Mouse (Mus musculus): ENCODE measurements around the gene Prkcd. TPM values are rescaled to one million over a fixed set of nuclear protein-coding genes. Genes with fewer than 3 reads are reported as not detected.

The Prkcd gene
- polyA plus RNA-seq, 1 experiment: 0.41 TPM

- Histone ChIP-seq H3K27me3 (ENCODE audit: control insufficient read depth) (peaks cover 16% of the 10 kb centered on the region), H3K9me3 (ENCODE audit: control insufficient read depth, low read length) (no peaks in the 10 kb centered on the region), H3K36me3 (ENCODE audit: control insufficient read depth) (no peaks in the 10 kb centered on the region), H3K4me3 (replicated peaks) (peak overlapping the region; percentile 75), H3K4me1 (ENCODE audit: control insufficient read depth) (peaks cover 35% of the 10 kb centered on the region)
- no peak for TF ChIP-seq GATA1 (IDR thresholded peaks at IDR 0.05; ENCODE audit: low read length)
- no peak for TF ChIP-seq TAL1 (IDR thresholded peaks at IDR 0.05; ENCODE audit: low read length)
These were observed 1.0 kb upstream of the Prkcd start for GRCm38 (mm10) chr14:30626756-30627742.

GRCm38 (mm10) chr14:30625131-30625807, 741 bp downstream of the Prkcd start:
- TF ChIP-seq GATA1 (IDR thresholded peaks at IDR 0.05; ENCODE audit: low read length) (no peak), TAL1 (IDR thresholded peaks at IDR 0.05; ENCODE audit: low read length) (no peak)
- H3K9me3 ChIP-seq (ENCODE audit: control insufficient read depth, low read length): no peaks in the 10 kb centered on the region
- peaks cover 35% of the 10 kb centered on the region for H3K4me1 ChIP-seq (ENCODE audit: control insufficient read depth)
- peaks cover 16% of the 10 kb centered on the region for H3K27me3 ChIP-seq (ENCODE audit: control insufficient read depth)
- peak overlapping the region; percentile 75 for H3K4me3 ChIP-seq (replicated peaks)
- peaks cover 2% of the 10 kb centered on the region; the same call in 1 of the 2 replicates for H3K36me3 ChIP-seq (ENCODE audit: control insufficient read depth)

DNA sequence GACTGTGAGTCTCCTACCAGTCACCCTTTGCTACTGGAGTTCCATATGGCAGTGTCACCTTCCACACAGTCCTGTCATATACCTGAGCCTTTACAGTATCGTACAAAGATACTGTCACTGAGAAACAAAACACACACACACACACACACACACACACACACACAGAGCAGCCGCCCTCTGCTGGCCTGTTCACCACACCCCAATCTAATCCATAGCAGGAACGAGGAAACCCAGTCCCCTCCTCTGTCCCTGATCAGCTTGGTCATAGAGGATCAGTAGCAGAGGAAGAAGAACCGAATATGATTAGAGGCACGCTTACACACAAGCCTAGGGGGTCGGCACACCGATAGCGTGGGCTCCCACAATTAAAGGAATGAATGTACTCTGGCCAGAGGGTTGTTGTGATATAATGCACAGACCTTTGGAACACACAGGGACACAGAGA, 1.7 kb downstream of the Prkcd start:
- TF ChIP-seq GATA1 (IDR thresholded peaks at IDR 0.05; ENCODE audit: low read length) (no peak), TAL1 (IDR thresholded peaks at IDR 0.05; ENCODE audit: low read length) (no peak)
- Histone ChIP-seq H3K4me1 (ENCODE audit: control insufficient read depth) (peaks cover 35% of the 10 kb centered on the region), H3K27me3 (ENCODE audit: control insufficient read depth) (peaks cover 13% of the 10 kb centered on the region), H3K36me3 (ENCODE audit: control insufficient read depth) (peaks cover 2% of the 10 kb centered on the region; the same call in 1 of the 2 replicates), H3K4me3 (replicated peaks) (peak overlapping the region; percentile 75), H3K9me3 (ENCODE audit: control insufficient read depth, low read length) (no peaks in the 10 kb centered on the region)

GRCm38 (mm10) chr14:30622556-30622955, 3.5 kb downstream of the Prkcd start:
- Histone ChIP-seq H3K36me3 (ENCODE audit: control insufficient read depth) (peaks cover 2% of the 10 kb centered on the region; the same call in 1 of the 2 replicates), H3K4me3 (replicated peaks) (no peak overlapping the region), H3K9me3 (ENCODE audit: control insufficient read depth, low read length) (no peaks in the 10 kb centered on the region), H3K27me3 (ENCODE audit: control insufficient read depth) (peaks cover 13% of the 10 kb centered on the region), H3K4me1 (ENCODE audit: control insufficient read depth) (peaks cover 35% of the 10 kb centered on the region)
- TF ChIP-seq GATA1 (IDR thresholded peaks at IDR 0.05; ENCODE audit: low read length) (no peak), TAL1 (IDR thresholded peaks at IDR 0.05; ENCODE audit: low read length) (no peak)

- peaks cover 2% of the 10 kb centered on the region; the same call in 1 of the 2 replicates for H3K36me3 ChIP-seq (ENCODE audit: control insufficient read depth)
- no peak overlapping the region for H3K4me3 ChIP-seq (replicated peaks)
- H3K27me3 ChIP-seq (ENCODE audit: control insufficient read depth): peaks cover 13% of the 10 kb centered on the region
- peaks cover 35% of the 10 kb centered on the region for H3K4me1 ChIP-seq (ENCODE audit: control insufficient read depth)
- TF ChIP-seq GATA1 (IDR thresholded peaks at IDR 0.05; ENCODE audit: low read length) (no peak), TAL1 (IDR thresholded peaks at IDR 0.05; ENCODE audit: low read length) (no peak)
- no peaks in the 10 kb centered on the region for H3K9me3 ChIP-seq (ENCODE audit: control insufficient read depth, low read length)
These were observed 3.9 kb downstream of the Prkcd start for GRCm38 (mm10) chr14:30622130-30622529.

- peaks cover 19% of the 10 kb centered on the region for H3K4me1 ChIP-seq (ENCODE audit: control insufficient read depth)
These were observed 5.9 kb downstream of the Prkcd start for GRCm38 (mm10) chr14:30619982-30620578.

GRCm38 (mm10) chr14:30618746-30619275, 7.2 kb downstream of the Prkcd start:
- TF ChIP-seq TAL1 (IDR thresholded peaks at IDR 0.05; ENCODE audit: low read length): no peak
- no peak for TF ChIP-seq GATA1 (IDR thresholded peaks at IDR 0.05; ENCODE audit: low read length)
- Histone ChIP-seq H3K9me3 (ENCODE audit: control insufficient read depth, low read length) (no peaks in the 10 kb centered on the region), H3K27me3 (ENCODE audit: control insufficient read depth) (no peaks in the 10 kb centered on the region), H3K4me1 (ENCODE audit: control insufficient read depth) (peaks cover 8% of the 10 kb centered on the region), H3K36me3 (ENCODE audit: control insufficient read depth) (peaks cover 2% of the 10 kb centered on the region; the same call in 1 of the 2 replicates), H3K4me3 (replicated peaks) (no peak overlapping the region)

More at GRCm38 (mm10) chr14:30619982-30620578, 5.9 kb downstream of the Prkcd start:
- Histone ChIP-seq H3K9me3 (ENCODE audit: control insufficient read depth, low read length) (no peaks in the 10 kb centered on the region), H3K36me3 (ENCODE audit: control insufficient read depth) (peaks cover 2% of the 10 kb centered on the region; the same call in 1 of the 2 replicates), H3K27me3 (ENCODE audit: control insufficient read depth) (no peaks in the 10 kb centered on the region), H3K4me3 (replicated peaks) (no peak overlapping the region)
- TF ChIP-seq GATA1 (IDR thresholded peaks at IDR 0.05; ENCODE audit: low read length): no peak
- no peak for TF ChIP-seq TAL1 (IDR thresholded peaks at IDR 0.05; ENCODE audit: low read length)

- Histone ChIP-seq H3K36me3 (ENCODE audit: control insufficient read depth) (peaks cover 2% of the 10 kb centered on the region; the same call in 1 of the 2 replicates), H3K9me3 (ENCODE audit: control insufficient read depth, low read length) (no peaks in the 10 kb centered on the region), H3K4me1 (ENCODE audit: control insufficient read depth) (peaks cover 7% of the 10 kb centered on the region), H3K4me3 (replicated peaks) (no peak overlapping the region), H3K27me3 (ENCODE audit: control insufficient read depth) (no peaks in the 10 kb centered on the region)
- TF ChIP-seq TAL1 (IDR thresholded peaks at IDR 0.05; ENCODE audit: low read length): no peak
- TF ChIP-seq GATA1 (IDR thresholded peaks at IDR 0.05; ENCODE audit: low read length): no peak
These were observed 9.3 kb downstream of the Prkcd start for GRCm38 (mm10) chr14:30616751-30617150.

All from erythroblast, embryonic 14.5 days (primary cell).